Mouse (Mus musculus): Measurements from ENCODE around the gene Eif4ebp2. TPM values are rescaled to one million over a fixed set of nuclear protein-coding genes. Genes with fewer than 3 reads are reported as not detected.

The Eif4ebp2 gene
- 109 and 114 TPM in 2 replicates for total RNA-seq (2021)
- long read RNA-seq, experiment 1, full-length matches to known transcripts = 5 of 53 reads
- long read RNA-seq, experiment 1, partial matches to known transcripts = 0 of 53 reads
- long read RNA-seq, experiment 1, other reads (novel, unspliced or antisense) = 48 of 53 reads
- long read RNA-seq, experiment 2, full-length matches to known transcripts = 5 of 33 reads
- long read RNA-seq, experiment 2, partial matches to known transcripts = 0 of 33 reads
- long read RNA-seq, experiment 2, other reads (novel, unspliced or antisense) = 28 of 33 reads

GRCm38 (mm10) chr10:61452645-61453044 lies at the start of gene Eif4ebp2:
TSS of gene Eif4ebp2 (minus strand) at chr10:61452661.
- peak; percentile 100 for DNase-seq

GRCm38 (mm10) chr10:61500756-61501155 lies 48.3 kb upstream of the Eif4ebp2 start:
- peak; percentile 2 for DNase-seq

DNA sequence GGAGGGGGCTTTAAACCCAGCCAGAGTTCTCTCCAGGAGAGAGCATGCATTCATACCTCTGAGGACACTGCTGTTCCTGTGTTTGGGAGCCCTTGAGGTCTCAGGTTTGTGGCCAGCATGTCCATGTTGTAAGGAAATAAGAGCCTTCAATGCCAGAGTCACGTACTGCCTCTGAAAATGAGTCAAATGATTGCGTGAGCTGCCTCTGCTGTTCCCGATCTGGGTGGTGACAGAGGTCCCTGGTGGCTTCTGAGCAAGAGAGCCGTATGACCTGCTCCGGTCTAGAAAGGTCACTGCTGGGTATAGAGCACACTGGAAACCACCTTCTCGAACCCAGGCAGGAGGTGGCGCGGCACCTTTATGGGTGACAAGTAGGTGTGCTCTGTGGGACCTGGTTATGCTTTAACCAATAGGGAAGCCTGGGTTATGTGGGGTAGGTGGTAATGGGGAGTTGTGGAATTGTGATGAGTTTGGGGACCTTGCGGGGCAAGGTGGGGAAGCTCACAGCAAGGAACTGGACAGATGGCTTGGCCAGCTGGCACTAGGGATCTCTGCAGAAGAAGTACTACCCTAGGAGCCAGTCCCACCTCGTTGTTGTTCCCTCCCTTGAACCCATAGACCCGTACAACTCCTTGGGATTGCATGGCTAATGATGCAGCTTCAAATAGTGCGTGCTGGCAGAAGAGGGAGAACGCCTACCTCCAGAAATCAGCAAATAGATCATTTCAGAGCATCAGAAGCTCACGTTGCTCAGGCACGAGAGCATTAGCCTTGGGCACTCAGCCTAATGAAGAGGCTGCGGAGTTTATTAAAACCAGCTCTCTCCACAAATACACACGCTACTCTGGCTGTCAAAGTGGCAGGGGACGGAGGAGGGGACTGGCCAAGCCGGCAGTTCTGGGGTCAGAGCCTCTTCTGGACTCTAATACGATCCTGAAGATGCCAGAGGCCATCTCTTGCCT lies 47.3 kb upstream of the Eif4ebp2 start:
- DNase-seq = peak; percentile 63

DNA sequence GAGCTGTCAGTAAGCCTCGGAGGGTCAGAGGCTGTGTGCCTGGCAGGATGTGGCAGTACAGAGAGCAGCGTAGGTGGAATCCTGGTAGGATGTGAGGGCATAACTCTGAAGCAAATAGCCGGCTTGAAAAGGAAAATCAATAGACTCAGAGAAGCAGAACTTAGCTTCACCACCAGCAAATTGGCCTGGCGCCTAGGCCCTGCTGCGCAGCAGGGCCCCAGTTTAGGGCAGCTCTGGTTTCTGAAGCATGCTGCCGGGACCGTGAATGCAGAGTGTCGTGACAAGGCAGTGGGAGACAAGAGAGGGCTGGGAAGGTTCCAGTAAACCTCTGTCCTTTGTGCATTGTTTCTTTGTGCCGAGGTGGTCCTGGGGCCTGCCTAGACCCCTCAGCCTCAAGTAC lies 43.8 kb upstream of the Eif4ebp2 start:
- DNase-seq = no peak

DNA sequence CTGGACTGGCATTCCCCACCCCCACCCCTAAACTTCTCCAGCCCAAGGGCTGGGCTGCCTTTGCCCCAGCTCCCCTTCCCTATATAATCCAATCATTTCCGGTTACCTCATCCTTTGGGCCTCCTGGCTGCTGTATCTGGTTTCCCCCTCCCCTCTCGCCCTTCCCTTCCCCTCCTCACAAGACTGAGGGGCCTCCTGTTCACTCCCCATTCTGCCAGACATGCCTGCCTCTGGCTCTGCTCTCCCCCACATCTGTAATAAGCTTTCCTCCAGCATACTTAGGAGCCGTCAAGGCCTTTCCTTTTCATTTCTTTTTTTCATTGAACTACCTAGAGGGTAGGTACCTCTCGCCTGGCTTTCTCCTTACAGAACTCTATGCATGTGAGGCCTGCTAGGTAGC lies 43.0 kb upstream of the Eif4ebp2 start:
- no peak for DNase-seq

DNA sequence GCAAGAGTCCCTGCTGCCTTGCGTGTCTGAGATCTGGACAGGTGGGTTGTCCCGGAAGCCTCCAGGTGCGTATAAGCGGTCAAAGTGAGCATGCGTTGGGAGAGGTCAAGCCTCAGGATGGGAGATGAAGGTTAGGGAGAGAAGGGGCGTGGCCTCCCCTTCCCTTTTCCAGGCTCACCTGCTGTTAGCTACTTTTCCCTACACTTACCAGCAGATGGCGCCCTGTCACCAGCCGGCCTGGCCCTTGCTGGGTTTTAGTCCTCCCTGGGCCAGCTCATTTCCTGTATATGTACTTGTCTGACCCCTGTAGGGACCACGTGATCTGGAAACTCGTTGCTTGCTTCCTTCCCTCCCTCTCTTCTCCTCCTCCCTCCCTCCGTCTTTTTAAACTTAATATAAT lies 39.6 kb upstream of the Eif4ebp2 start:
- peak; percentile 92 for DNase-seq

DNA sequence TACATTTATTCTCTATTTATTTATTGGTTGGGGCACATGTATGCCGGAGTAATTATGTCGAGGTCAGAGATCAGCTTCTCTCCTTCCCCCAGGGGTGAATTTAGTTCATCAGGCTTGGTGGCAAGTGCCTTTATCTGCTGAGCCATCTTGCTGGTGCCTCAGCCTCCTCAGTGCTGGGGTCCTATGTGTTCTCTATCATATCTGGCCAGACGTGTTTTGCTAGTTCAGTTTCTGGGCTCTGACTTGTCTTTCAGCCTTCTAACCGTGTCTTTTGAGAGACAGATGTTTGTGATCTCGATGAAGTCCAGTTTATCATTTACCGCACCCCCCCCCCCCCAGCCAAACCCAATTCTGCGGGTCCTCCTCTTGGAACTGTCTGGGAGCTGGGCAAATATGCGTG lies 39.1 kb upstream of the Eif4ebp2 start:
- DNase-seq = no peak

DNA sequence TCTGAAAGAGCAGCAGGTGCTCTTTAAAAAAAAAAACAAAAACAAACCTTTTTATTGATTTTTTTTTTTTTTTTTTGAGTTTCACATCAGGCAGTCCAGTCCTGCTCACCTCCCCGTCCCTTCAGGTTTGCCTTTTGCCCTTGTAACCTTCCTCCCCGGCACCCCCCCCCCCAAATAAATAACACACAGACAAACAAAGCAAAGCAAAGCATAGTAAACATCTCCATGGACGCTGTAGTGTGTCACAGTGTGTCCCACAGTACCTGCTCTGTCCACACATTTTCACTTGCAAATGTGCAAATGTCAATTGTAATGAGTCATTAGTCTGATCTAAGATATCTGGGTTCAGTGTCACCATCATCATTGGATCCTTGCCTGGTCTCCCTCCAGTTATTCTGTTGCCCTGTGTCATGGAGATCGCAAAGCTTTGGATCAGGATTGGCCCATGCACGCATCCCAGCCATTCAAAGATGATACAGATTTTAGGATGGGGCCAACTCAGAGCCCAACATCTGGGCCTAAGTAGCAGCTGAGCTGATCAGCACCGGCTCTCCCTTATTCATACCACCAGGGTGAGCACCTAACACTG lies 36.2 kb upstream of the Eif4ebp2 start:
- no peak for DNase-seq

DNA sequence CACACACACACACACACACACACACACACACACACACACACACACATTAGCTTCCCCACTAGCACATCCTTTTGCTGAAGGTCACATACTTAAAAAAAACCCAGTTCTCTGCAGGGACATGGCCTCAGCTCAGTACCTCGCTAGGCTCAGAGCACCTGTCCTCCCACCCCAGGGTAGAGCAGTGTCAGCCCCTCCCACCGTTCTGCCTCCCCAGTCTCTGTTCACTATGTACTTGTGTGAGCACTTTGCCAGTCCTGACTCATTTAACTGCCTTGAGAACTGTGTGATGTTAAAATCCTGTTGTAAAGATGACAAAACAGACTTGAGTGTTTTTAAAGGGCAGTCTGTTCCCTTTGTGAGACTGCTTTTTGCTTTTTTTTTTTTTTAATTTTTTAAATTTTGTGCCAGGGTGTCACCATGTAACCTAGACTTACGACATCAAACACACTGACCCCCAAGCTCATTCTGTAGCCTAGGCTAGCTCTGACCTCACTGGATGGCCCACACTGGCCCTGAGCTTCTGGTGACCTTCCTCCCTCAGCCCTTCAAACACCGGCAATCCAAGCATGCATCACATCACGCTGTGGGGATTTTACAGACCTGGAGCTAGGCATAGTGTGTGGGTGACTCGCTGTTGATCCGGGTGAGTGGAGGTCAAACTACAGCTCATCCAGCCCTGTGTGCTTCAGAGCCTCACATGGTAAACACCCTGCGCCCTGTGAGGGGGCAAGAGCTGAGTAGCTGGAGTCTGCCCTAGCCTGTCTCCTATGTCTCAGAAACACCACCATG lies 34.3 kb upstream of the Eif4ebp2 start:
- peak; percentile 75 for DNase-seq

DNA sequence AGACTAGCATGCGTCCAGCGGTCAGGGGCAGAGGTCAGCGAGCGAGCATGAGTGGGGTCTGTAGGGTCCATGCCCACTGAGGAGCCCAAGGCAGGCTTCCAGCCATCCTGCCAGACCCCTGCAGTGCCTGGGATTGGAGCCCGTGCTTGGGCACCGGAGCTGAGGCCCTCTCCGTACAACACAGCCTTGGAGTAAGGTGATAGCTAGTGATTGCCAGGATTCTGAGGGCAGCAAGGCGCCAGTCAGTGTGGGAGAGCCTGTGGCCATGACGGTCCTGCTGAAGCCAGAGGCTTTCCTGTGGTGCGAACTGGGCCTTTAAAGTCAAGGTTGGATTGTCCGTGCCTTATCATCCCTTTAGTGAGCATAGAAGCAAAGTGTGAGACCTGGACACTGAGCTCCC lies 32.3 kb upstream of the Eif4ebp2 start:
- peak; percentile 57 for DNase-seq

GRCm38 (mm10) chr10:61482771-61483170 lies 30.3 kb upstream of the Eif4ebp2 start:
- DNase-seq = peak; percentile 74

DNA sequence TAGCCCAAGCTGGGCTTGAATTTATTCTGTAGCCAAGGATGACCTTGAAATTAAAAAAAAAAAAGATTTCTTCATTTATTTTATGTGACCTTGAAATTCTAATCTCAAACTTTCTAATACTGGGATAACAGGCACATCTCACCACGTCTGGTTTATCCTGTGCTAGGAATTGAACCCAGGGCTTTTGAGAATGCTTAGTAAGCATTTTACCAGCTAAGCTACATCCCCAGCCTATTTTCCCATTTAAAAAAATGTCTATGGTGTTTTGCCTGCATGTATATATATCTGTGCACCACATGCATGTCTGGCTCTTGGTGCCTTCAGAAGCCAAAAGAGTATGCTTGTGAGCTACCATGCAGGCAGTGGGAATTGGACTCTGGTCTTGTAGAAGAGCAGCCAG lies 28.0 kb upstream of the Eif4ebp2 start:
- no peak for DNase-seq

DNA sequence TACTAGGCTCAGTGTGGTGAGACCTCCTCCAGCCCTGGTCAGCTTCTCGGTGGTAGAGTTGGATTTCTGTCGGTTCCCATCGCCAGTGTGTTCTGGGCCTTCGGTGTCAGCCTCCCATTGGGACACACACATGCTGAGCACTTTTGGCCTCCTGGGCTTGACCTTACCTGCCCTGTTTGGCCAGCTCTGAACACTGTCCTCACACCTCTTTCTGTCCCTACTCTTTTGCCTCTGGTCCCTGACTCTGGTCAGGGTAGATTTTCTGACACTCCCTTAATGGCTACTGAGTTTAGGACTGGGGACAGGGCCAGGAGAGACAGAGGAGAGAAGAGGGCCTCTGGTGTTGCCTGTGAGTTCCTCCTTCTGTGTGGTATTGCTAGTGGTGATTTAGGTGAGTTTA lies 27.5 kb upstream of the Eif4ebp2 start:
- no peak for DNase-seq

DNA sequence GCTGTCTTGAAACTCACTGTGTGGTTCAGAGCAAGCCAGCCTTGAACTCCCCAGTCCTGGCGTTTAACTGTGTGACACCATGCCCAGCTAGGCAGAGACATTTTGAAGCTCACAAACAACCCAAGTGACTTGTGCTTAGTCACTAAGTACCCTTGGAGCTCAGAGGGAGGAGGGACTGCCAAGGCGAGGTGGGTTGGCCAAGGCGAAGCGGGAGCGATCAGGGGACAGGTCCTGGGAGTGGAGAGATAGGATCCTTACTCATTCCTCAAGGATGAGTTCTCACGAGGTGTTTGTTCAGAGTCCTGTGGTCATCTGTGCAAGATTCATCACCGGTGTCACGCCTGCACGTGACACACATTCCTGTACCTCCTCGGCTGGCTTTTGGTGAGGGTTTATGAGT lies 27.0 kb upstream of the Eif4ebp2 start:
- DNase-seq = peak; percentile 81

GRCm38 (mm10) chr10:61476440-61477165 lies 24.1 kb upstream of the Eif4ebp2 start:
- no peak for DNase-seq

- DNase-seq = peak; percentile 96
Observed at GRCm38 (mm10) chr10:61475594-61476439, 23.4 kb upstream of the Eif4ebp2 start, which contains the start of gene Lrrc20. TSS of gene Lrrc20 (plus strand) at chr10:61475801.

GRCm38 (mm10) chr10:61474344-61474743 lies 21.9 kb upstream of the Eif4ebp2 start:
- no peak for DNase-seq

- DNase-seq = no peak
Observed at GRCm38 (mm10) chr10:61473640-61474039, 21.2 kb upstream of the Eif4ebp2 start.

GRCm38 (mm10) chr10:61468900-61469299 lies 16.4 kb upstream of the Eif4ebp2 start:
- DNase-seq = no peak

DNA sequence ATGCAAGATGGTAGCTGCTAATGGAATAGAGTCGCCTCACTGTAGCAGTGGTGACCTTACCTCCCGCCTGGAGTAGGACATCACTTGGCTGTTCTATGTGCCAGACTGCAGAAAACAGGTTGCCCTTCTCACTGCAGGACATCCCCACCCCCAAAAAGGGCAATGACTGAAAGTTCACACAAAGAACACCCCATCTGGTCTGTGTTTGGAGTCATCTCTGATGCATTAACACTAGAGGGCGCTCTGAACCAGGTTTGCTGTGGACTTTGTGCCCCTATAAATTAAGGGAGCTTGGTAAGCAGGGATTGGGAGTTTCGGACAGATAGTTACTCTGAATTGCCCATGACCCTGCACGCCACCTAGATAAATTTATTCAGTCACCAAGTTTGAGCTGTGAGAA lies 14.4 kb upstream of the Eif4ebp2 start:
- peak; percentile 51 for DNase-seq

All from adrenal gland, postnatal 14 days (tissue).